Mouse (Mus musculus) heart, embryonic 15.5 days (tissue): ENCODE data around the gene Trim24. TPM values are rescaled to one million over a fixed set of nuclear protein-coding genes. Genes with fewer than 3 reads are reported as not detected.
"Not testable (repeated sequence)": the region's sequence is repeated elsewhere in the genome, so short reads cannot be mapped to it uniquely, and the experiment has no call there.

Source experiments
- ATAC-seq: fragments of 200-750 bp; cut with Nextera tagmentation; replicated peaks from 2 replicates; pipeline ENCODE4 v1.8.0; 2017; ENCODE audit warnings: low read depth, moderate TSS enrichment; ENCODE audit not compliant: insufficient number of reproducible peaks, insufficient read depth, low FRiP score
- H3K27ac ChIP-seq: fragments of 300-500 bp; sonication (generic); 2 replicates; pipeline ENCODE4 v1.5.1; 2015; ENCODE audit warnings: mild to moderate bottlenecking, inconsistent platforms
- H3K27me3 ChIP-seq: fragments of 300-500 bp; sonication (generic); 2 replicates; pipeline ENCODE4 v1.6.1; 2015; ENCODE audit warnings: inconsistent platforms
- H3K36me3 ChIP-seq: fragments of 300-500 bp; sonication (generic); 2 replicates; pipeline ENCODE4 v1.6.1; 2015; ENCODE audit warnings: mild to moderate bottlenecking, inconsistent platforms
- H3K4me1 ChIP-seq: fragments of 300-500 bp; sonication (generic); replicated peaks from 2 replicates; pipeline ENCODE4 v1.6.1; 2015; ENCODE audit warnings: inconsistent platforms
- H3K4me2 ChIP-seq: fragments of 300-500 bp; sonication (generic); 2 replicates; pipeline ENCODE4 v1.6.1; 2015; ENCODE audit warnings: inconsistent platforms, mild to moderate bottlenecking, moderate library complexity
- H3K4me3 ChIP-seq: fragments of 300-500 bp; sonication (generic); 2 replicates; pipeline ENCODE4 v1.5.1; 2015; ENCODE audit warnings: mild to moderate bottlenecking, inconsistent platforms
- H3K9ac ChIP-seq: fragments of 300-500 bp; sonication (generic); 2 replicates; pipeline ENCODE4 v1.6.1; 2015; ENCODE audit warnings: mild to moderate bottlenecking, inconsistent platforms
- H3K9me3 ChIP-seq: fragments of 300-500 bp; sonication (generic); replicated peaks from 2 replicates; pipeline ENCODE4 v1.6.1; 2016; ENCODE audit warnings: inconsistent platforms
- WGBS: fragments of 180-500 bp; shearing (Covaris S2); methylation state at CpG from one replicate; pipeline ENCODE4 v1.1.7; 2015; ENCODE audit warnings: mixed read lengths; 5-methylcytosine and 5-hydroxymethylcytosine counted together
- polyA plus RNA-seq: library from polyadenylated mRNA; unstranded; fragments of >200 nt; fragmentation: Nextera tagmentation; extraction: Ambion mirVana; gene quantifications from 2 replicates; pipeline ENCODE4 v1.2.1, GENCODE M21; 2015

The Trim24 gene
- polyA plus RNA-seq, 1 experiment from 2014 or later = 7.8 TPM

GRCm38 (mm10) chr6:37843647-37844273 is 26.9 kb upstream of the Trim24 start:
- no peak overlapping the region for H3K4me2 ChIP-seq
- no peak for ATAC-seq
- no peaks in the 10 kb centered on the region for H3K9me3 ChIP-seq
- H3K4me3 ChIP-seq = no peak overlapping the region
- WGBS = 86% methylated on average over 8 of the region's 8 CpGs
- no peak overlapping the region for H3K9ac ChIP-seq
- H3K4me1 ChIP-seq = no peaks in the 10 kb centered on the region
- no peak overlapping the region for H3K27ac ChIP-seq
- no peaks in the 10 kb centered on the region for H3K27me3 ChIP-seq
- no peaks in the 10 kb centered on the region for H3K36me3 ChIP-seq

DNA sequence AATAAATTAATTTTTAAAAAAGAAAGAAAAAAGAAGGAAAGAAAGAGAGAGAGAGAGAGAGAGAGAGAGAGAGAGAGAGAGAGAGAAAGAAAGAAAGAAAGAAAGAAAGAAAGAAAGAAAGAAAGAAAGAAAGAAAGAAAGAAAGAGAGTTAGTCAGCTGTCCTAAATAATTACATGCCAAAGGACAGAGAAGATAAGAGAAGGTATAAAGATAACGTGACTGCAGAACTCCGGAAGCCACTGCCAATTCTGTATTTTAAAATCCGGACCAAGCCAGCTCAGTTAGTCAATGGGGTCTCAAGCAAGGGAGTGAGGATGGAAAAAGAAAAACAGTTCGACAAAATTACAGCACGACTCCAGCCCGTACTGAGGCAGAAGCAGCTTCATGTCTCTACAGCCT is 25.7 kb upstream of the Trim24 start:
- WGBS = 50% methylated on average over 6 of the region's 6 CpGs
- H3K9ac ChIP-seq, H3K36me3 ChIP-seq, H3K4me2 ChIP-seq, H3K4me1 ChIP-seq, H3K27me3 ChIP-seq, H3K4me3 ChIP-seq, H3K27ac ChIP-seq, ATAC-seq, H3K9me3 ChIP-seq: not testable (repeated sequence)

DNA sequence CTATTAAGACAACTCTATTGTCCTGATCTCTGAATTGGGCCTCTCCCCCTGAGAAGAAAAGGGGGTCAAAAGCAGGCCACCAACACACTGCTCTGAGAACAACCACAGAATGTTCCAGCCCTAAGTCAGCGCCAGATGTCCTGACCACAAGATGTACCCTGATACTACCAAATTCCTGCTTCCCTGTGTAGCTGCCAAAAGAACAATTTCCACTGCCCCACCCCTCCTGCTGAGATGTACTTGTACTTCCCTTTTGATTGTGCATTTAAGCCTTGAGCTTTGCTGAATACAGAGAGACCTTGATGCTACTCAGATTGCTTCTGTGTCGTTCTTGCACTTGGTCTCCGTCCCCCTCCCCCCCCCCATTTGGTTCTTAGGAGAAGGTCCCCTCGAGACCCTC is 23.1 kb upstream of the Trim24 start:
- H3K36me3 ChIP-seq, ATAC-seq, H3K27me3 ChIP-seq, H3K4me1 ChIP-seq, H3K9me3 ChIP-seq, H3K27ac ChIP-seq, H3K9ac ChIP-seq, H3K4me3 ChIP-seq, H3K4me2 ChIP-seq: not testable (repeated sequence)
- 84% methylated on average over 4 of the region's 4 CpGs for WGBS

DNA sequence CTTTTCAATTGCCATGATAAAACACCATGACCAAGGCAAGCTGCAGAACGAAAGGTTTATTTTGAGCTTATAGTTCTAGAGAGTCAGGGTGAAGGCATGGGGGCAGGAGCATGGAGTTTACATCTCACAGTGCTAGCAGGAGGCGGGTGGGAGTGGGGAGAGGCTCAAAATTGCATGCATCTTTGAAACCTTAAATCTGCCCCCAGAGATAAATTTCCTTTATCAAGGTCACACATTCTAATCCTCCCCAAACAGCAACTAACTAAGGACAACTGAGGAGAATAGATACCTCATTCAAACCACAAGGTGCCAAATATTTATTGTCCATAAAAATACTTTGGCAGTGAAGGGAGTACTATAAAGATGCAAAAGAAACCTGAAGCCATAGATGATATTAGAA is 19.3 kb upstream of the Trim24 start:
- Histone ChIP-seq H3K36me3 (no peaks in the 10 kb centered on the region), H3K4me1 (no peaks in the 10 kb centered on the region), H3K9me3 (no peaks in the 10 kb centered on the region), H3K4me3 (no peak overlapping the region), H3K27me3 (no peaks in the 10 kb centered on the region), H3K27ac (no peak overlapping the region), H3K9ac (no peak overlapping the region), H3K4me2 (no peak overlapping the region)
- ATAC-seq = no peak
- 62% methylated on average over 2 of the region's 2 CpGs for WGBS

DNA sequence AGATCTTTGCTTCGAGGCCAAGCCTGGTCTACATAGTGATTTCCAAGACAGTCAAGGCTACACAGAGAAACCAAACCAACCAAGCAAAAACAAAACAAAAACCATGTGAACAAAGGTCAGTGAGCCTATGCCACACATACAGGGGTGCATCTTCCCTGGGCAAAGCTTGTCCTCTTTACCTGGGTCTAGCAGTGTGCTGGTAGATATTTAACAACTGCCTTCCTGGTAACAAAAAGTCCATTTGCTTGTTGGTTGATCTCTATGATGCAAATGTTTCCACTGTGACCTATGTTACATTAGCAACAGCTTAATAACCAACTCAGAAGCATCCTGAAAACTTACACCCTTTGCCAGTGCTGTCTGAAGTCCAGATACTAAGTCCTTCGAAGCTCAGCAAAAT is 17.3 kb upstream of the Trim24 start:
- no peak overlapping the region for H3K27ac ChIP-seq
- no peak overlapping the region for H3K9ac ChIP-seq
- no peaks in the 10 kb centered on the region for H3K4me1 ChIP-seq
- H3K36me3 ChIP-seq = no peaks in the 10 kb centered on the region
- H3K27me3 ChIP-seq = no peaks in the 10 kb centered on the region
- 90% methylated on average over 2 of the region's 2 CpGs for WGBS
- no peak for ATAC-seq
- no peaks in the 10 kb centered on the region for H3K9me3 ChIP-seq
- no peak overlapping the region for H3K4me2 ChIP-seq
- H3K4me3 ChIP-seq = no peak overlapping the region

GRCm38 (mm10) chr6:37855384-37855783 is 15.2 kb upstream of the Trim24 start:
- no peaks in the 10 kb centered on the region for H3K4me1 ChIP-seq
- H3K9me3 ChIP-seq = no peaks in the 10 kb centered on the region
- H3K4me3 ChIP-seq = no peak overlapping the region
- no peaks in the 10 kb centered on the region for H3K27me3 ChIP-seq
- H3K27ac ChIP-seq = no peak overlapping the region
- no peak overlapping the region for H3K9ac ChIP-seq
- no peak for ATAC-seq
- no peak overlapping the region for H3K4me2 ChIP-seq
- no peaks in the 10 kb centered on the region for H3K36me3 ChIP-seq
- 74% methylated on average over 2 of the region's 2 CpGs for WGBS

- not testable (repeated sequence) for H3K27me3 ChIP-seq, ATAC-seq, H3K4me3 ChIP-seq, H3K4me2 ChIP-seq, H3K9ac ChIP-seq, H3K9me3 ChIP-seq, H3K4me1 ChIP-seq, H3K36me3 ChIP-seq, H3K27ac ChIP-seq
- 89% methylated on average over 9 of the region's 9 CpGs for WGBS
These were observed 14.3 kb upstream of the Trim24 start for GRCm38 (mm10) chr6:37856300-37856699.

DNA sequence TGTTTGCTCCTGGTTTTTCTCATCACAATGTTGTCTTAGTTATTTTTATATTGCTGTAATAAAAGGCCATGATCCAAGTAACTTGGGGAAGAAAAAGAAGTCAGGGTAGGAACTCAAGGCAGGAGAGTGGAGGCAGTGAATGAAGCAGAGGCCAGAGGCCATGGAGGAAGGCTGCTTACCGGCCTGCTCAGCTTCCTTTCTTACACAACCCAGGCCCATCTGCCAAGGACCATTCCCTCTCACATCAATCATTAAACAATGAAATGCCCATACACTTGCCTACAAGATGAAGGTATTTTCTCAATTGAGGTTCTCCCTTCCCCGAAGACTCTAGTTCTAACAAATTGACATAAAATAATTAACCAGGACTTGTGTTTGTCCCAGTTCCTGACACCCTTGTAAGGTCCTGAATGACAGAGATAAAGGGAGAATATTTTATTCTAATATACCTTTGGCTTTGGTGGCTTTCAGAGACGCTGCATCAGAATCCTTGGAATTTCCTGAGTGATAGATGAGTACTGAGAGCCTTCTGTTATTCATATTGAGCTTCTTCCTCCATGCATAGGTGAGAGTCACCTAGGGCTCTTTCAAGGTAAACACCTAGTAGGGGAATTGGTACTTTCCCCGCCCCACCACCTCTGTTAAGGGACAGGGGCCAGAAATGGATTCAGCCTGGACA is 13.3 kb upstream of the Trim24 start:
- H3K4me1 ChIP-seq = no peaks in the 10 kb centered on the region
- H3K4me2 ChIP-seq = no peak overlapping the region
- H3K36me3 ChIP-seq = no peaks in the 10 kb centered on the region
- no peak overlapping the region for H3K4me3 ChIP-seq
- H3K27ac ChIP-seq = no peak overlapping the region
- 64% methylated on average over 4 of the region's 4 CpGs for WGBS
- H3K9ac ChIP-seq = no peak overlapping the region
- H3K9me3 ChIP-seq = no peaks in the 10 kb centered on the region
- no peak for ATAC-seq
- H3K27me3 ChIP-seq = no peaks in the 10 kb centered on the region

GRCm38 (mm10) chr6:37858126-37858525 is 12.5 kb upstream of the Trim24 start:
- Histone ChIP-seq H3K9ac (no peak overlapping the region), H3K9me3 (no peaks in the 10 kb centered on the region), H3K4me1 (no peaks in the 10 kb centered on the region), H3K27ac (no peak overlapping the region), H3K27me3 (no peaks in the 10 kb centered on the region), H3K4me3 (no peak overlapping the region), H3K4me2 (no peak overlapping the region), H3K36me3 (no peaks in the 10 kb centered on the region)
- WGBS = 71% methylated on average over 4 of the region's 4 CpGs
- ATAC-seq = no peak

- Histone ChIP-seq H3K36me3 (no peaks in the 10 kb centered on the region), H3K4me1 (no peaks in the 10 kb centered on the region), H3K9me3 (no peaks in the 10 kb centered on the region), H3K27me3 (no peaks in the 10 kb centered on the region), H3K4me3 (no peak overlapping the region), H3K4me2 (no peak overlapping the region), H3K9ac (no peak overlapping the region), H3K27ac (no peak overlapping the region)
- WGBS = 59% methylated on average over 7 of the region's 7 CpGs
- no peak for ATAC-seq
These were observed 7.7 kb upstream of the Trim24 start for GRCm38 (mm10) chr6:37862893-37863292.

DNA sequence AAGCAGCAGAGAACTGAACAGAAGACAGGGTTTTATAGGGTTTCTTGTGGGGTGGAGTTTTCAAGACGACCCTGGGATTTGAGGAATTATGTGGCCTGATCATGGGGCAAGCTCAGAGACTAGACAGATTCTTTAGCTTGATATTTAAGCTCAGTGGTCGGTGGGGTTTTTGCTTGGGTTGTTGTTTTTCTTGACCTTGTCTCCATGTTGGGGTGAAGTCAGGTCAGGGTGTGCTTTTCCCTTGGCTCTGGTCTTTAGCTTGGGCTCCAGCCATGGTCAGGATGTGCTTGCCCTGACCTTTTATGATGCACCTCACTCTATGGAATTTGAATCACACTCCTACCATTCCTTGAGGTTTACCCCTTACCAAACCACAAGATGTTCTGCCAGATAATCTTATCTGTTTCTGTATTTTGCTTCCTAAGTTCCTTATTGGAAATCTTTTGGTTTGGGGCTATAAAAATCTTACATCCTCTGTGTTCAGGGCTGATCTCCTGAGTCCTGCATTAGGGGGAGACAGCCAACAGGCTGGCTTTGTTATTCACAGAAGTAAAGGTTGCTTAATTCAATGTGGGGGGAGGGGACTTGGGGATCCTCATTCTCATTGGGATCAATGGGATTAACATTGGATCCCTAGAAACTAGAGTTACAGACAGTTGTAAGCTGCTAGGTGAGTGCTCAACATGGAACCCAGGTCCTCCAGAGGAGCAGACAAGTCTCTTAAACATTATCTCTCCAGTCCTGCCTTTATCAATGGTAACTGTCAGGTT is 6.5 kb upstream of the Trim24 start:
- Histone ChIP-seq H3K27ac (no peak overlapping the region), H3K9me3 (no peaks in the 10 kb centered on the region), H3K9ac (no peak overlapping the region), H3K4me2 (no peak overlapping the region), H3K27me3 (no peaks in the 10 kb centered on the region), H3K4me1 (no peaks in the 10 kb centered on the region), H3K4me3 (no peak overlapping the region), H3K36me3 (no peaks in the 10 kb centered on the region)
- 83% methylated on average over 2 of the region's 2 CpGs for WGBS
- no peak for ATAC-seq
